Mouse (Mus musculus): Measurements from ENCODE around the gene Lipo4. TPM values are rescaled to one million over a fixed set of nuclear protein-coding genes. Genes with fewer than 3 reads are reported as not detected.
"Not testable (repeated sequence)": the region's sequence is repeated elsewhere in the genome, so short reads cannot be mapped to it uniquely, and the experiment has no call there.

Lipo4 gene
- total RNA-seq (2021) = under 1 TPM in 1 of 2 experiments, not detected in 1; 0.13 TPM
- long read RNA-seq = 0 reads

DNA sequence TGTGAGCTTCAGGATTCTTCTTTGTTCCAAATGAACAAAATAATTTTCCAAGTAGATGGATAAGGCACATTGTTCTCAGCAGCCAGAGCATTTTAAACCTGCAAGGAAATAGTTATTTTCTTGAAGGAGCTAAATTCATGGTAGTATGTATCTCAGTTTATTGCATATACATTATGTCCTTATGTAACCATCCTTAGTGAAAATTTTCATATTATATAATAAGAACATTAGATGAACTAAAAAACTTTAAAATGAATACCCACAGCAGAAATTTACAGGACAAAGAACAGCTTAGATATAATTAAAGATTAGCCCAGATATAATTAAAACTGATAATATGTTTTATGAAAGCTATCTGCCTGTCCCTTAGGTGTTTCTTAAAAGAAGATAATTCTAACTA lies at the start of gene Lipo4:
TSS of gene Lipo4 (minus strand) at position 101 of the 400 bp plus-strand sequence.
- DNase-seq (ENCODE audit: low spot score in 2 of 2) = no peak

DNA sequence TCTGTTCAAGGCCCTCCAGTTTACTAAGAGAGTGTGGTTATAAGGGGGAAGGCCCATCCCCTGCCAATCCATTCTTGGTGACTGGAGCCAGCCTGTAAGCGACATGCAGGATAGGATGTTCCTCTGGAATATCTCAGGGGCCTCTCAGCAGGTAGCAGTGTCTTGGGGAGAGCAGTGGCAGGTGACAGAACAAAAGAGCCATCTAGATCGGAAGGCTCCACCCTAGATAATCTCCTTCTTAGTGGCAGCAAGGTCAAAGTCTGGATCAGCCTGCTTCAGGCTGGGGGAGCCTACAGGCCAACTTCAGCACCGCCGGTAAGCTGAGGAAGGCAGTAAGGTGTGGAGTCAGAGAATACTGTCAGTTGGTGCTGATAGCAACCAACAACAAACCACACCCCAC lies 61.2 kb downstream of the Lipo4 start:
- not testable (repeated sequence) for DNase-seq (ENCODE audit: low spot score in 2 of 2)

DNA sequence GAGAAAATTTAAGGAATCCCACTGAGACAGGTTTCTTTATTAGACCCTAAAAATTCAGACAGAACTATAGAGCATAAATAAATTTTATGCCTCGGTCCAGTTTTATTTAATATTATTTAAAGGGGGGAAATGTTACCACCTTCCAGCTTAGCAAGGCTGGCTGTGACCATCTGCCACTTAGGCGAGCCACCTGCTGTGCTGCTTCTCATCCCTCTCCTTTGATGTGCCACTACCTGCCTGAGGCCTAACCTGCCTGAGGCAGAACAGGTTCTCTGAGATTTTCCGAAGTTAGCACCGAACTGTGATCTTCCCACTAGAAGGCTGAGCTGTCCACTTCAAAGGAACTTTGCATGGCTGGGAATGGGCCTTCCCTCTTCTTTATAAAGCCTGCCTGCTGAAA lies 63.9 kb downstream of the Lipo4 start:
- DNase-seq (ENCODE audit: low spot score in 2 of 2) = no peak

Other genes with a start within 250 kb of the Lipo4 start
- 1 to 10 TPM; 1.2 to 1.6 TPM for gene Rnls, start 125.5 kb downstream of the Lipo4 start, total RNA-seq (2021)
- gene Gm8978, start 107.5 kb upstream of the Lipo4 start, total RNA-seq (2021) = not detected
- gene Lipo2, start 233.6 kb upstream of the Lipo4 start, total RNA-seq (2021) = under 1 TPM in 1 of 2 experiments, not detected in 1; 0.20 TPM
- 1 to 10 TPM; 4.7 to 5.1 TPM for gene Lipo3, start 244.2 kb upstream of the Lipo4 start, total RNA-seq (2021)

Measured in layer of hippocampus, adult 18-20 months (tissue).